Mouse (Mus musculus) kidney, postnatal 0 days (tissue): ENCODE data around the gene Dysf. TPM values are rescaled to one million over a fixed set of nuclear protein-coding genes. Genes with fewer than 3 reads are reported as not detected.

ENCODE experiments used
- ATAC-seq: fragments of 200-750 bp; cut with Nextera tagmentation; replicated peaks from 2 replicates; pipeline ENCODE4 v1.8.0; 2017; ENCODE audit warnings: low read depth, moderate number of reproducible peaks, moderate TSS enrichment, moderate library complexity; ENCODE audit not compliant: low FRiP score
- DNase-seq: peaks from one replicate; pipeline ENCODE4 v3.0.0-alpha.2; 2016; ENCODE audit warnings: low spot score
- H3K27ac ChIP-seq: fragments of 300-500 bp; sonication (generic); 2 replicates; pipeline ENCODE4 v1.5.1; 2014; ENCODE audit warnings: mild to moderate bottlenecking
- H3K27me3 ChIP-seq: fragments of 300-500 bp; sonication (generic); 2 replicates; pipeline ENCODE4 v1.6.1; 2014; ENCODE audit warnings: low read length, mixed read lengths; ENCODE audit not compliant: insufficient read depth
- H3K36me3 ChIP-seq: fragments of 300-500 bp; sonication (generic); 2 replicates; pipeline ENCODE4 v1.6.1; 2014; ENCODE audit warnings: low read length, mixed read lengths; ENCODE audit not compliant: insufficient read depth
- H3K4me1 ChIP-seq: fragments of 300-500 bp; sonication (generic); replicated peaks from 2 replicates; pipeline ENCODE4 v1.6.1; 2014; ENCODE audit warnings: antibody characterized with exemption, low read length, mixed read lengths; ENCODE audit not compliant: insufficient read depth
- H3K4me2 ChIP-seq: fragments of 300-500 bp; sonication (generic); 2 replicates; pipeline ENCODE4 v1.6.1; 2014; ENCODE audit warnings: mild to moderate bottlenecking, low read length, moderate library complexity, mixed read lengths
- H3K4me3 ChIP-seq: fragments of 300-500 bp; sonication (generic); replicated peaks from 2 replicates; pipeline ENCODE4 v1.5.1; 2014; ENCODE audit warnings: low read depth, low read length
- H3K9ac ChIP-seq: fragments of 300-500 bp; sonication (generic); 2 replicates; pipeline ENCODE4 v1.6.1; 2014; ENCODE audit warnings: low read depth, low read length
- H3K9me3 ChIP-seq: fragments of 300-500 bp; sonication (generic); replicated peaks from 2 replicates; pipeline ENCODE4 v1.6.1; 2016; ENCODE audit warnings: low read length, inconsistent platforms, mixed read lengths
- CTCF ChIP-seq: IDR thresholded peaks from 2 replicates; pipeline ENCODE4 v1.5.1; 2016; ENCODE audit warnings: antibody characterized with exemption, low read depth, mild to moderate bottlenecking, moderate library complexity
- WGBS: fragments of 180-500 bp; shearing (Covaris S2); extraction: QIAGEN DNeasy Blood & Tissue Kit; methylation state at CpG from one replicate; pipeline ENCODE4 v1.1.7; 2014; 5-methylcytosine and 5-hydroxymethylcytosine counted together
- polyA plus RNA-seq: library from polyadenylated mRNA; unstranded; fragments of >200 nt; fragmentation: Nextera tagmentation; extraction: Ambion mirVana; gene quantifications from 2 replicates; pipeline ENCODE4 v1.2.1, GENCODE M21; 2015

Dysf gene
- polyA plus RNA-seq, 1 experiment from 2014 or later, result 12.0 TPM

DNA sequence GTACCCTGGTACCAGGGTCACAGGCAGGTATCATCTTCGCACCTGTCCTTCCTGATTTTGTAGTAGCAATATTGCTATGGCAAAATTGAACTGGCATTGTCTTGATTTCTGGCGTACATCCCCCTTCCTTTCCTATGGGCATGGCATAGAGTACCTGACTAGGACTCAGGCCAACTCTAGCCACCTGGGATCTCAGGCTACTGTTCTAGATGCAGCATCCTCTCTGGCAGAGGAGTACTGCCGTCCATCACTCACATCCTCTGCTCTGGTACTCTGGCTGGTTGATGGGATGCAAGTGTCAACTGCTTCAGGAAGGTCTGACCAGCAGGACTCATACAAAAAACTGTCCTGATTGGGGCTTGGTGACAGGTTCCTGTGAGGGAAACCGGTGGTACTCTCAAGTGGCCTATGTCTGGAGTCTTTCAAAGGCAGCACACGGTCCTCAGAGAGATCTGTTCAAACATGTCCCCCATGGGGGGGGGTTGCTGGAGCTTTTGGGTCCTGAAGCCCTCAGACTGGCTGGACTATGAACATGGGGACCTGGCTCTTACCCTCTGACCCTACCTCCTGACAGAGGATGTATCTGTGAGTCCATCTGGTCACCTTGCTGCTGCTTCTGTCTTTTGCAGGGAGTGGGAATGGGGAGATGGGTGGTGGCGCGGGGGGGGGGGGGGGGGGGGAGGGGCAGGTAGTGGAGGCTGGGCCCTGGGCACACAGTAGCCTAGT, 125.8 kb downstream of the Dysf start:
- H3K4me1 ChIP-seq, result peaks cover 4% of the 10 kb centered on the region; the same call in 1 of the 2 replicates
- H3K4me3 ChIP-seq, result no peak overlapping the region
- no peaks in the 10 kb centered on the region for H3K27me3 ChIP-seq
- no peaks in the 10 kb centered on the region for H3K36me3 ChIP-seq
- H3K9me3 ChIP-seq, result no peaks in the 10 kb centered on the region
- ATAC-seq (peak; percentile 37; the same call in 1 of the 2 replicates), DNase-seq (no peak)
- no peak overlapping the region for H3K27ac ChIP-seq
- H3K4me2 ChIP-seq, result no peak overlapping the region
- H3K9ac ChIP-seq, result no peak overlapping the region
- no peak for TF ChIP-seq CTCF
- WGBS, result 86% methylated on average over 5 of the region's 7 CpGs

DNA sequence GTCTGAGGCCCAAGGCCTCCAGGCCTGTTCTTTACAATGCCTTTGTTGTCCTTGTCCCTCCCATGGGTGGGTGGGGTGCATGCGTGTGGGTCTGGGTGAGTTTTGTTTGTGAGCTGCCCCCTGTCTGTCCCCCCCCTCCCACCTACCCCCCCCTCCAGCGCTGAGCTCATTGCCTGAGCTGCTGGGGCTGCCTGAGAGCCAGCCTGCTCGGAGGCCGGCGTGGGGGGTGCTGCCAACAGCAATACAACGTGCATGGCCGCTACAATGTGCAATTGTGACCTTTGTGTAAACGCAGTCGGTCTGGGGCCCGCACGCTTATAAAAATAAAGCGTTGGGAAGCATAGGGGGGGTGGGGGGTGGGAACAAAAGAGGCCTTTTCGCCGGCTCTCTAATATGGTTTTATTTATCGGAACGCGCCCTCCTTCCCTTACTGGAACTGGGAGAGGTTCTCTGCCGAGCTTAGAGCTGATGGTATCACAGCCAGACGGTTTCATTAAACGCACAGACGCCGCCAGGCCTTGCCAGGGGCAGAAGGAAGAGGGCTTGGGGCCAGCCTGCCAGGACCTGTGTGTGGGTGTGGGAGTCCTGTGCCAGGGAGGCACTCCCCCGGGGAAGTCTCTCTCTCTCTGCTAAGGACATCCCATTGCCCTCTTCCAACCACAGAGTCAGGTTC, 126.5 kb downstream of the Dysf start:
- Histone ChIP-seq H3K9me3 (no peaks in the 10 kb centered on the region), H3K4me1 (peaks cover 4% of the 10 kb centered on the region; the same call in 1 of the 2 replicates), H3K4me2 (no peak overlapping the region), H3K27me3 (no peaks in the 10 kb centered on the region), H3K4me3 (no peak overlapping the region), H3K9ac (no peak overlapping the region), H3K36me3 (no peaks in the 10 kb centered on the region), H3K27ac (no peak overlapping the region)
- no peak for TF ChIP-seq CTCF
- ATAC-seq (peak; percentile 44), DNase-seq (no peak)
- WGBS, result 34% methylated on average over 23 of the region's 23 CpGs

DNA sequence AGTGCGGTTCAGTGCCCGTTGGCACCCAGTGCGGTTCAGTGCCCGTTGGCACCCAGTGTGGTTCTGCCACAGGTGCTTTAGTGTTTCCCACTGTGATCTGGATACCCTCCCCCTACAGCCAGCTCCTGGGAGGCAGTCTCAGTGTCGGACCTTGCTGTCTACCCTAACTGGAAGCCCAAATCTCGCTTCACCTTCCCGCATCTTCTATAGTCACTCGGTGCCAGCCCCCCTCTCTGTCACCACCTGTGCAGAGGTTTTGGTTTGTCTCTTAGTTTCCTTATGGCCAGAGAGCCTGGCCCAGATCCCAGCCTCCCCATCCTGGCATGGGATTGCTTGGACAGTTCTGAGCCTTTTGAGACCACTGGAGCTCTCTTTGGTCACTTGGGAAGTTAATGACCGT, 127.3 kb downstream of the Dysf start:
- DNase-seq (no peak), ATAC-seq (no peak)
- no peak overlapping the region for H3K4me2 ChIP-seq
- no peak overlapping the region for H3K27ac ChIP-seq
- peaks cover 4% of the 10 kb centered on the region; the same call in 1 of the 2 replicates for H3K4me1 ChIP-seq
- no peak overlapping the region for H3K9ac ChIP-seq
- no peak for TF ChIP-seq CTCF
- WGBS, result 91% methylated on average over 8 of the region's 9 CpGs
- no peaks in the 10 kb centered on the region for H3K9me3 ChIP-seq
- H3K27me3 ChIP-seq, result no peaks in the 10 kb centered on the region
- no peak overlapping the region for H3K4me3 ChIP-seq
- H3K36me3 ChIP-seq, result no peaks in the 10 kb centered on the region

DNA sequence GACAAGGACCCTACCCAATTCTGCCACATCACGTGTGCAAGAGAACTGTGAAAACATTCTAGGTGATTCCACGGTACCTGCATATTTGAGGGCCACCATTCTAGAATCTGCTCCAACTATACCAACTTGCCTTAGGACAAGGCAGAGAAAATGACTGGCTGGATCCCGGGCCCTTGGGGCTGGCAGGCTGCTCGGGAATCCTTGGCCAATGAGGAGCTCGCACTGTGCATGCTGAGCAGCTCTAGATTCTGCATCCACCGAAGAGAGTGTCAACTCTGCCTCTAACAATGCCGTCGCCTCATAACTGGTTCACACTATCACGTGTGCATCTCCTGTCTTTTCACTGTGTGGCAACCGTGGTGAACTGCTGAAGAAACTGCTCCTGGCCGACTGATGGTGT, 128.0 kb downstream of the Dysf start:
- Histone ChIP-seq H3K9me3 (no peaks in the 10 kb centered on the region), H3K4me1 (peaks cover 4% of the 10 kb centered on the region; the same call in 1 of the 2 replicates), H3K27me3 (no peaks in the 10 kb centered on the region), H3K9ac (no peak overlapping the region), H3K36me3 (no peaks in the 10 kb centered on the region), H3K27ac (no peak overlapping the region), H3K4me2 (no peak overlapping the region), H3K4me3 (no peak overlapping the region)
- WGBS, result 86% methylated on average over 11 of the region's 11 CpGs
- DNase-seq, result no peak
- ATAC-seq, result no peak
- no peak for TF ChIP-seq CTCF

DNA sequence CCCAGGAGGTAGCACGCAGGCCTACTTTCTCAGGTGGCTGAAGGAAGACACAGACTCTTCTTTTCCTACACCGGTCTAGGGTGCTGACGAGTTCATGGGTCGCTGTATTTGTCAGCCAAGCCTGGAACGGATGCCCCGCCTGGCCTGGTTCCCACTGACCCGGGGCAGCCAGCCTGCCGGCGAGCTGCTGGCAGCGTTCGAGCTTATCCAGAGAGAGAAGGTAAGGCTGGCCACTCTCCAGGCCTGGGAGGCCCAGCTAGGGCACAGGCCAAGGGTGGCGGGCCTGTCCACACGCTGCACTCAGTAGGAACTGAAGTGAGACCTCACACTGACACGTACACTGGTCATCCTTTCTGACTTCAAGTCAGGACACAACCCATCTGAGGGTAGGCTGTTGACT, 131.5 kb downstream of the Dysf start:
- no peak overlapping the region for H3K9ac ChIP-seq
- no peak for ATAC-seq
- no peak for TF ChIP-seq CTCF
- no peaks in the 10 kb centered on the region for H3K27me3 ChIP-seq
- H3K9me3 ChIP-seq, result no peaks in the 10 kb centered on the region
- WGBS, result 55% methylated on average over 14 of the region's 14 CpGs
- no peak overlapping the region for H3K27ac ChIP-seq
- H3K36me3 ChIP-seq, result no peaks in the 10 kb centered on the region
- DNase-seq, result no peak
- H3K4me1 ChIP-seq, result peaks cover 2% of the 10 kb centered on the region; the same call in 1 of the 2 replicates
- H3K4me2 ChIP-seq, result no peak overlapping the region
- H3K4me3 ChIP-seq, result no peak overlapping the region

DNA sequence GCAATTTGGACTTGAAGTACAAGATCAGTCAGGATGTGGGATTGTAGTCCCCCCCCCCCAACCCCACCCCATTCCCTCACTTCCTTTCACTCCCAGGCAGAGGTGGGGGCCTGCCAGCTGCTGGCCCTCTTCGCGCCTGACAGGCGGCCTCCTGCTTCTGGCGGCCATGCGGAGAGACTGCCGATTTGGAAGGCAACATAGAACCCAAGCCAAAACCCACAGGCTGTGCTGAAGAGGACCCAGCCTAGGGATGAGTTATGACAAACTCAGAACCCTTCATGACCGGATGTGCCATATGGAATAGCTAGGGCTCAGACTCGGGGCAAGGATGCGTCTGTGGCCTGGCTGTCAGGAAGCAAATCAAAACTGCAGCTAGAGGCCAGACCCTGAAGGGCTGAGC, 134.1 kb downstream of the Dysf start:
- Histone ChIP-seq H3K4me3 (no peak overlapping the region), H3K27ac (no peak overlapping the region), H3K27me3 (no peaks in the 10 kb centered on the region), H3K4me2 (no peak overlapping the region), H3K9me3 (no peaks in the 10 kb centered on the region), H3K4me1 (no peaks in the 10 kb centered on the region), H3K9ac (no peak overlapping the region), H3K36me3 (no peaks in the 10 kb centered on the region)
- no peak for TF ChIP-seq CTCF
- ATAC-seq, result no peak; the same call in 1 of the 2 replicates
- DNase-seq, result peak; percentile 48
- 36% methylated on average over 9 of the region's 9 CpGs for WGBS
